Mouse (Mus musculus): ENCODE measurements around the gene Gli1.

DNA sequence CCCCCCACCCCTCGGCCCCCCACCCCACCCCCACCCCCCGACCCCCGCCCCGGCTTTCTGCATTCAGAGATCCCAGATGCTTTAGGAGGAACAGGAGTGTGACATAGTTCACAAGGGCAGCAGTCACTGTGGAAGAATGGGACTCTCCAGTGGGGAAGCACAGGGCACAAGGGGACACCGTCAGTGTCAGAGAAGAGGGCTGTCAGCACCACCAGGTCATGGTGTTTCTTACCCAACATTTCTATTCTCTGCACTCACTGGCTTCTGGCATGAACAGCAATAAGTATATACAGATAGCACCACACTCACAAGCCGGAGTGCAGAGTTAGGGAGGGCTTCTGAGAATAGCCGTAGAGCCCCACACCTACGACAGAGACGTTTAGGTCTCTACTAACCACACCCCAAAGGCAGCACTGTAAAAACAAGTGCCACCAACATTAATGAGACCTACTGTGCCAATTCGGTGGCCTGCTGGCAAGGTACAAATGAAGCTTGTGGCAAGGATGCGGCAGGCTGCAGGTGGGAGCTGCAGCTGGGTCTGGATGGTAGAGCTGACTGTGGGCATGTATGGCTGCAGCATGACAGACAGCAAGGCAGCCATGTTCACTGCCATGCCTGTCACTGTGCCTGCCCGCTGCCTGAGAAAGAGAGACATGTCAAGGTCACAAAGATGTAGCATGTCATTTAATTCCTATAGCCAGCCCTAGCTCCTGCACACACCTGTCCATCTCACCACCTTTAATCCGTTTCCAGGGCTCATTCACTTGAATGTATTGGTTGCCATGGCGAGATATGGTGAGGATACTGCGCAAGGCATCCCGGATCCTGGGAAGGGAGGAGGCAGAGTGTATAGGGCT, 44.5 kb downstream of the Gli1 start:
- TF ChIP-seq CTCF (IDR thresholded peaks at IDR 0.05; ENCODE audit: extremely low read depth, insufficient read length, insufficient replicate concordance, low read depth, low read length) = no peak
- TF ChIP-seq POLR2A (IDR thresholded peaks at IDR 0.05; ENCODE audit: low read depth, low read length) = no peak

Data from small intestine, adult 2 months (tissue).